Mouse (Mus musculus): Measurements from ENCODE around the gene Rab5c.

DNA sequence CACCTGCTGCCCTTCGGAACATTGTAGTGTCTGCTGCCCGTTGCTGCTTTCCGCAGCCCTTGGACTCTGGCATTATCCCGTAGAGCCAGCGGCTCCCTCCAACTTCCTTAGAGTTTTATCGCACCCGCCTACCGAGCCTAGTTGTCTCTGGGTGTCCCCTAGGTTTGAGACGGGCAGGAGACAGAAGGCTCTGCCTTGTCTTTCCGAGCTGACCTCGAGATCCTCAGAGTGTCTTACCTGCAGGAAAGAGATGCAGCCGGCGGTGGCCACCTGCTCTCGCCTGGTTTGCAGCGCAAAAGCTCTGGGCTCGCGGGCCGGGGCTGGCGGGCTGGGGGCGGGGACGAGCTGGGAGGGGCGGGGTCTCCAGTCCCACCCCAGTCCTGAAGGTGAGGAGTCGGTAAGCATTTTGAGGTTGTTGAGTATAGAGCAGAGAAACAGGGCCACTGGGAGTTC is 45.8 kb downstream of the Rab5c start, which contains the start of gene Zfp385c:
- TF ChIP-seq RAD21 (IDR thresholded peaks at IDR 0.05; ENCODE audit: low read depth, low read length), result no peak
- TF ChIP-seq HCFC1 (IDR thresholded peaks at IDR 0.05; ENCODE audit: low read depth, low read length), result no peak
- no peak for TF ChIP-seq CTCF (IDR thresholded peaks at IDR 0.05 in 2 of 3, conservative IDR thresholded peaks at IDR 0.05 in 1 of 3; ENCODE audit: control insufficient read depth in 1 of 3, insufficient read depth in 1 of 3, low read depth in 2 of 3, low read length in 3 of 3, poor library complexity in 1 of 3, severe bottlenecking in 1 of 3)
- no peak for TF ChIP-seq POLR2AphosphoS2 (IDR thresholded peaks at IDR 0.05; ENCODE audit: low read length)
- TF ChIP-seq USF1 (IDR thresholded peaks at IDR 0.05; ENCODE audit: low read depth, low read length), result no peak
- TF ChIP-seq NRF1 (IDR thresholded peaks at IDR 0.05; ENCODE audit: insufficient read depth, low read depth, low read length, poor library complexity, severe bottlenecking), result no peak
- no peak for TF ChIP-seq JUND (IDR thresholded peaks at IDR 0.05; ENCODE audit: low read depth, low read length)
- TF ChIP-seq POLR2A (IDR thresholded peaks at IDR 0.05; ENCODE audit: control insufficient read depth in 1 of 2, insufficient read depth in 1 of 2, low read depth in 1 of 2, low read length in 2 of 2, poor library complexity in 1 of 2), result no peak
- TF ChIP-seq EP300 (IDR thresholded peaks at IDR 0.05; ENCODE audit: low read depth in 1 of 2, low read length in 2 of 2), result no peak
- no peak for TF ChIP-seq ZMIZ1 (IDR thresholded peaks at IDR 0.05; ENCODE audit: low read depth, low read length)
